Mouse (Mus musculus): ENCODE measurements around the gene Reg4.

Reg4 gene

GRCm38 (mm10) chr3:98221856-98222255 lies at the start of gene Reg4:
Reg4 (plus strand) TSS chr3:98222156.
- in situ Hi-C loops (cut with MboI; ENCODE audit: low sequenced_read_pairs): no loop called here

GRCm38 (mm10) chr3:98178340-98178739 lies 43.6 kb upstream of the Reg4 start:
- in situ Hi-C loops (cut with MboI; ENCODE audit: low sequenced_read_pairs): no loop called here

GRCm38 (mm10) chr3:98180805-98181204 lies 41.2 kb upstream of the Reg4 start:
- in situ Hi-C loops (cut with MboI; ENCODE audit: low sequenced_read_pairs): no loop called here

GRCm38 (mm10) chr3:98185163-98185714 lies 36.7 kb upstream of the Reg4 start:
- in situ Hi-C loops (cut with MboI; ENCODE audit: low sequenced_read_pairs): no loop called here

DNA sequence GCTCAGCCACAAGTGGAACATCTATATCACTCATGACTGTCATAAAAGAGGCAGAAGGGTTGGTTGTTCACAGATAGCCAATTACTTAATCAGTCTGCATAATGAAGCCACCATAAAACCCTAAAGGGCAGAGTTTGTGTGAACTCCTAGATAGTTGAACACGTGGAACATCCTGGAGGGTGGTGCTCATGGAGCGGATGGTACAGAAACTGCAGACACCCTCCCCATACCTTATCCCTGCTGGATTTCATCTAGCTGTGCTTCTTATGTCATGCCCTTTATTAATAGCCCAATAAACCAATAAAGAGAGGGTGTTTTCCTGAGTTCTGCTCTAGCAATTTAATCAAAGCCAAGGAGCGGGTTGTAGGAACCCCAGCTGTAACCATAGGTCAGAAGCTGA lies 34.2 kb upstream of the Reg4 start:
- in situ Hi-C loops (cut with MboI; ENCODE audit: low sequenced_read_pairs): no loop called here

- in situ Hi-C loops (cut with MboI; ENCODE audit: low sequenced_read_pairs): no loop called here
These were observed 24.0 kb upstream of the Reg4 start for GRCm38 (mm10) chr3:98197711-98198532.

- in situ Hi-C loops (cut with MboI; ENCODE audit: low sequenced_read_pairs): no loop called here
These were observed 22.2 kb upstream of the Reg4 start for GRCm38 (mm10) chr3:98199747-98200146.

DNA sequence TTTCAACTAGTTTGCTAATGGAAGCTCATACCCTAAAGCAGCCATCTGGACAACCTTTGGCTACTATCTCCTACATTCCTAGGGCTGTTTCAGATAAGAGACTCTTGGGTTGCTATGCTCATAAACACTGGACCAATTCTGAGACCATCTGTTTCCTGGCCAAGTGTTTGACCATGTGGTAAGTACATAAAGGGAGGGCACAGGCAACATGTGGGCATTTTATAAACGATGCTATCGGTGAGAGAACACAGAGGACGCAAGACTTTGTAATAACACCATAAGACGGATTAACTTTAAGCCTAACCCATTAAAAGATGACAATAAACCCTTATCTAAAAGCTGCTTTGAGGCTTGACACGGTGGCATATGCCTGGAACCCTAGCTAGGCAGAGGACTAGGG lies 18.7 kb upstream of the Reg4 start:
- in situ Hi-C loops (cut with MboI; ENCODE audit: low sequenced_read_pairs): no loop called here

DNA sequence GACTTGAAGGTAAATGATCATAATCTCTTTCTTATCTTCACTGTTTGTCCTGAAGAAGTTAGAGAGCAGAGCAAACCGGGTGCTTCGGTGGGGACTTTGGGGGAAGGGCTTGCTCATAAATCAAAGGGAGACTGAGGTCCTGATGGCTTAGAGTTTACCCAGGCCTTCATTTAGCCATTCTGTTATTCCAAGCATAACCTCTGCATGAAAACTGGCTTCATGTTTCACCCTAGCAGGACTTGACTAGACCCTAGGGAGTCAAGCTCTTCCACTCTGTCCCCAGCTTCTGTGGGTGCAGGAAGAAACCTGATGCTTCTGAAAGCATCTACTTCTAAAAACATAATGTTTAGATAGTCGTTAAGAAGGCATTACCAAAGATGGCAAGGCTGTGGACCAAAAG lies 15.0 kb upstream of the Reg4 start:
- in situ Hi-C loops (cut with MboI; ENCODE audit: low sequenced_read_pairs): no loop called here

DNA sequence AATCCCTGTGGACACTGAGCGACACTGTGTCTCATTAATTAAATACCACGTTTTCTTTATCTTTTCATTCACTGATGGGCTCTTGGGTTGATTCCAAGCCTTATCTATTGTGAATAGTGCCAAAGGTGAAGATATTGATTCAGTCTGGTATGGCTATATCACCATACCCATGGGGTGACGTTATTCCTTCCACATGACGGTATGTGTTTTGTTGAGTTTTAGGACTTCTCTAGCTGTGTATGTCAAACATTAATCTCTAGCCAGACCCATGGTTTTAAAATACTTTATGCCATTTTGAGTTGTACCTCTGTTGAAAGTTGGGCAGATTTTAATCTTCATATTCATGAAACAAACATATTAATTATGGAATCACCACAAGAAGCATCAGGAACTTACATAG lies 12.8 kb upstream of the Reg4 start:
- in situ Hi-C loops (cut with MboI; ENCODE audit: low sequenced_read_pairs): no loop called here

- in situ Hi-C loops (cut with MboI; ENCODE audit: low sequenced_read_pairs): loop anchor here (10.0 kb wide), 1 partner anchor 286 kb away; no protein-coding TSS in a partner anchor
These were observed 11.1 kb upstream of the Reg4 start for GRCm38 (mm10) chr3:98210860-98211259.

GRCm38 (mm10) chr3:98211301-98212081 lies 10.5 kb upstream of the Reg4 start:
- in situ Hi-C loops (cut with MboI; ENCODE audit: low sequenced_read_pairs): loop anchor here (10.0 kb wide), 1 partner anchor 287 kb away; no protein-coding TSS in a partner anchor

DNA sequence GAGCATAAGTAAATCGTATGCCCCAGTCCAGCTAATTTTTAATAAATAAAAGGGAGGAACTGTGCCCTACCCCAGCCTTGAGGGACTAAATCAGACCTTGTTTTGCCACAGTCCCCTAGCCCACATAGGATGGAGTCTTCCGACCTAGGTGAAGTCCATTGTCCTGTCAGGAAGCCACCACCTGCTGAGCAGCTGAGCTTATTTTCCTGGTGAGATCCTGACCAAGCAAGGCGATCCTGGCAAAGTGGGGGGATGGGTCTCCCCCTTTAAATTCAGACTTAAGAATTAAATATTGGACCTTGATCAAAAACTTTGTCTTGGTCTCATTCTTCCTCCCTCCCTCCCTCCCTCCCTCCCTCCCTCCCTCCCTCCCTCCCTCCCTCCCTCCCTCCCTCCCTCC lies 5.7 kb upstream of the Reg4 start:
- in situ Hi-C loops (cut with MboI; ENCODE audit: low sequenced_read_pairs): loop anchor here (10.0 kb wide), 1 partner anchor 291 kb away; no protein-coding TSS in a partner anchor

DNA sequence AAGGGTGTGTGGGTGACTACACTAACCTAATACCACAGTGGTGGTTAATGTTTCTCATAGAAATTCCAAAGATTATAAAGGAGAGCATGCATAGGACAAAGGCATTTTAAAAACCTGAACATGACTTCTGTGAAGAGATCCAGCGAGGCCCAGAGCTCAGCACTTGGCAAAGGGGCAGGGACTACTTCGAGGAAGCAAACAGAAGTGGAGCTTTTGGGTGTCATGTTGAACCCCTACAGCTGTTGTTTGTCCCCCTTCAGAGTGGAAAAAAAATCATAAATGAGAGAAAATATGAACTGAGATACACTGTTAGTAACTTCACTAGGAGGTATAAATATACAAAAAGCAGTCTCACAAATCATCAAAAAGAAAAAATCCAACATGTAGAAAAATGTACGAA lies 1.3 kb downstream of the Reg4 start:
- in situ Hi-C loops (cut with MboI; ENCODE audit: low sequenced_read_pairs): no loop called here

DNA sequence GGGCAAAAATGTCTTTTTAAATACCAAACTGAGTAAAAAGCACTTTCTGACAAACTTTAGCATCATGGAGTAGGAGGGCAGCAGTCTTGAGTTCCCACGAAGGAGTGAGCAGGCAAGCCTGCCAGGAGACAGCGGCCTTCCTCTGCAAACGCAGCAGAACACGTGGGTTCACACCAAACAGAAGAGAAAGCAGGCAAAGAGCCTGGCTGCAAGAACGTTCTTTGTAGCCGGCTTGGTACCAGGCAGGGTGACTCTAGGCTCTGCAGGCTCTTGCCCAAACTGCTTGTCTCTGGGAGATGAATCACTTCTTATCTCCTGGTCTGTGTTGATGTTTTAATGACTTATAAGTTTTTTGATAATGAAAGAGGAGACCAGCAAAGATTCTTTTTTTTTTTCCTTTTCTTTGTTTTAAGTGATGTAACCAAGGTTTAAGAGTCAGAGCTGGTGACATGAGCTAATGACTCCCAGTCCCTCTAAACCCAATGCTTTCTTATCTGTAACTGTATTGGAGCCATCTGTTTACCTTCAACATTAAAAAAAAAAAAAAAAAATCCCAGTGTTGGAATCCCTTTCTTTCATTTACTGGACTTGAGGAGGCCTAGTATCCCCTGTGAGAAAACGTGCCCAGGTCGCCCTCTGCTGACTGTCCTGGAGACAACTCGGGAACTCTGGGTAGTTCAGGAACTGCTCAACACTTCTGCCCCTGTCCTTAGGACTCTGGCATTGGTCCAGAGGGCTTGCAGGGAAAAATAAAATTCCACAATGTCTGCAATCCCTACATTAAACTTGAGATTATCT lies 2.0 kb downstream of the Reg4 start:
- in situ Hi-C loops (cut with MboI; ENCODE audit: low sequenced_read_pairs): no loop called here

GRCm38 (mm10) chr3:98224975-98225374 lies 3.0 kb downstream of the Reg4 start:
- in situ Hi-C loops (cut with MboI; ENCODE audit: low sequenced_read_pairs): no loop called here

GRCm38 (mm10) chr3:98225746-98226145 lies 3.8 kb downstream of the Reg4 start:
- in situ Hi-C loops (cut with MboI; ENCODE audit: low sequenced_read_pairs): no loop called here

DNA sequence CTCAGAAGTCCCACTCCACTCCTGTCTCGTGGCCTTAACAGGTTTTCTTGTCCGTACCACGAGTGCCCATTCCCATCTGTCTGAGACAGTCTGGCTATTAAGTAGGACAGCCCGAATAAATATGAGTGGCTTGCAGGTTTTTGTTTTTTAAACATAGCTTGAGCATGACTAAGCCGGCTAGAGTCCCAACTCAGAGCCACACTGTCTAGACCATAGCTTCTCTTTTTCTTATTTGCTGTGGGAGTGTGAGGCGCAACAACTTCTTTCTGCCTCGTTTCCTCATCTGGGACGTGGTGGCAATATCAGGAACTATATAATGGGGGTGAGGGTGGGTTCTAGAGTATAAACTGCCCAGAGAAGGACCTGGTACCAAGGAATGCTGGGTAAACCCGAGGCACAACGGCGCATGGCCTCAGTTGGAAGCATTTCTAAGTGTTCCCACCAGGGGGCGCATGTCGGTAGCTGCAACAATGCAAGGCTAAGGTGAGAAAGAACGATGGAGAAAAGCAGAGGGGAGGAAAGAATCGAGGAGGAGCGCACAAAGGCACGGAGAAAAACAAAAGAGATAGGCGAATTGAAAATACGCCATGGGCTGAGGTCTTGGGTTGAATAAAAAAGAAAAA lies 5.1 kb downstream of the Reg4 start:
- in situ Hi-C loops (cut with MboI; ENCODE audit: low sequenced_read_pairs): no loop called here

DNA sequence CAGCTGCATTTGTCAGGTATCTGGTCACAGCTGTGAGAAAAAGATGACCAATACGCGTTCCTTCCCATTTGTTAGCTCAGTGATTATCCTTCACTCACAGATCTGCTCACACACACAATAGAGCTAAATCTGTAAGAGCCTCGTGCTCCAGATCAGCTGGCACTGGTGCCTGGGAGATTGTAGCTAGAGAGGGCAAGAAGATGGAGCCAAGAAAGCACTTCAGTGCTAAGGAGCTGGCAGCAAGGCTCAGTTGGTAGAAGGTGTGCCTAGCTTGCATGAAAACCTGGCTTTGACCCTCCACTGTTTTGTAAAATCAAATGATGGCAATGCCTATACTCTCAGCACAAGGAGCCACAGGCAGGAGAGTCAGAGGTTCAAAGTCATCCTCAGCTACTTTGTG lies 5.8 kb downstream of the Reg4 start:
- in situ Hi-C loops (cut with MboI; ENCODE audit: low sequenced_read_pairs): no loop called here

DNA sequence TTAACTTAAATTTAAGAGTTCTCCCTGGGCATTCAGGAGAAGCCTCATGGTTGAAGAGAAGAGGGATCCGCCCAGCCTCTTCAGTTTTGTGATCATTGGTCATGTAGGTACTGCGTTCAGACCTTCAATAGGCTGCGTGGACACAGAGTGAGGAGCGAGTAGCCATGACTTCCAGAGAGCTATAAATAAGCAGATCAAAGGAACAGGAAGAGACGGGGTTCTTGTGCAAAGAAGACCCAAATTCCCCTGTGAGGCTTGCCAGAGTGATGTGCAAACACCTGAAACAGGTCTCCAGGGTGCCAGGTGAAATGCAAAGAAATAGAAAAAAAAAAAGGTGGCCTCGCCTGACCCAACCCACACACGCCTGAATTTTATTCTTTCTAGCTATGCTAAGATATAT lies 8.0 kb downstream of the Reg4 start:
- in situ Hi-C loops (cut with MboI; ENCODE audit: low sequenced_read_pairs): no loop called here
